Mouse (Mus musculus) midbrain, embryonic 15.5 days (tissue): Measurements from ENCODE around the gene Epb41l2. TPM values are rescaled to one million over a fixed set of nuclear protein-coding genes. Genes with fewer than 3 reads are reported as not detected.

Experiments used
- ATAC-seq: fragments of 200-750 bp; cut with Nextera tagmentation; replicated peaks from 2 replicates; pipeline ENCODE4 v1.8.0; 2017; ENCODE audit warnings: moderate TSS enrichment
- H3K27ac ChIP-seq: fragments of 300-500 bp; sonication (generic); 2 replicates; pipeline ENCODE4 v1.5.1; 2015; ENCODE audit warnings: mild to moderate bottlenecking, inconsistent platforms
- H3K27me3 ChIP-seq: fragments of 300-500 bp; sonication (generic); replicated peaks from 2 replicates; pipeline ENCODE4 v1.6.1; 2015; ENCODE audit warnings: inconsistent platforms
- H3K36me3 ChIP-seq: fragments of 300-500 bp; sonication (generic); replicated peaks from 2 replicates; pipeline ENCODE4 v1.6.1; 2015; ENCODE audit warnings: inconsistent platforms
- H3K4me1 ChIP-seq: fragments of 300-500 bp; sonication (generic); 2 replicates; pipeline ENCODE4 v1.6.1; 2015; ENCODE audit warnings: inconsistent platforms
- H3K4me2 ChIP-seq: fragments of 300-500 bp; sonication (generic); 2 replicates; pipeline ENCODE4 v1.6.1; 2015; ENCODE audit warnings: inconsistent platforms, mild to moderate bottlenecking, moderate library complexity
- H3K4me3 ChIP-seq: fragments of 300-500 bp; sonication (generic); 2 replicates; pipeline ENCODE4 v1.5.1; 2015; ENCODE audit warnings: mild to moderate bottlenecking, inconsistent platforms
- H3K9ac ChIP-seq: fragments of 300-500 bp; sonication (generic); 2 replicates; pipeline ENCODE4 v1.6.1; 2015; ENCODE audit warnings: mild to moderate bottlenecking, inconsistent platforms
- H3K9me3 ChIP-seq: fragments of 300-500 bp; sonication (generic); 2 replicates; pipeline ENCODE4 v1.6.1; 2016; ENCODE audit warnings: inconsistent platforms
- WGBS: fragments of 180-500 bp; shearing (Covaris S2); methylation state at CpG from one replicate; pipeline ENCODE4 v1.1.7; 2015; ENCODE audit warnings: mixed read lengths; 5-methylcytosine and 5-hydroxymethylcytosine counted together
- polyA plus RNA-seq: library from polyadenylated mRNA; unstranded; fragments of >200 nt; fragmentation: Nextera tagmentation; extraction: Ambion mirVana; gene quantifications from 2 replicates; pipeline ENCODE4 v1.2.1, GENCODE M21; 2015

The Epb41l2 gene
- polyA plus RNA-seq, 1 experiment from 2014 or later: 27.7 TPM

DNA sequence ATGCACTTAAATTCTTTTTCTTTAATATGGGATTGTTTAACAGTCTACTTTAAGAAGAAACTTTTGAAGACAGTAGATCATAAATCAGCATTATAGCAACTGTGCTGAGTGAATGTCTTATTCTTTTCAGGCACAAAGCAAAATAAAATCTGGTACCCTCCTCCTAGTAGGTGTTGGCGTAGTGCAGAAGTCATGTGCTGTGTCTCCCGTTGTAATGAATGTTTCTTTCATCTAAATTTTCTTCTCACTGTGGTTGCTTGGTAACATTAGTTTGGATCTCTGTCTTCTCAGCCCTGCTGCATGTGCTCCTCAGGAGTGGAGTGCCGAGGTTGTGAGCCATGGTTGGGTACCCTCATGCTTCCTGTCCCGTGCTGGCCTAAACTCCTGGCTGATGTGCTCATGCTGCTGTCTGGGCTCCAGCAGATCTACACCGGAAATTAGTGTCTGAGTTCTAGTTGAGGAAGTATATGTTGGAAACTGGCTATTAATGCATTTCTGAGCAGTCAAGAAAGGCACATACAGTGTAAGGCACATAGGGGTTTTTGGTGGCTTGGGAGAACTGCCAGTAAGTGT lies 87.4 kb downstream of the Epb41l2 start:
- Histone ChIP-seq H3K4me2 (no peak overlapping the region), H3K9me3 (no peaks in the 10 kb centered on the region), H3K36me3 (no peaks in the 10 kb centered on the region), H3K27ac (no peak overlapping the region), H3K9ac (no peak overlapping the region), H3K4me1 (no peaks in the 10 kb centered on the region), H3K4me3 (no peak overlapping the region), H3K27me3 (no peaks in the 10 kb centered on the region)
- ATAC-seq: no peak
- 74% methylated on average over 5 of the region's 5 CpGs for WGBS

DNA sequence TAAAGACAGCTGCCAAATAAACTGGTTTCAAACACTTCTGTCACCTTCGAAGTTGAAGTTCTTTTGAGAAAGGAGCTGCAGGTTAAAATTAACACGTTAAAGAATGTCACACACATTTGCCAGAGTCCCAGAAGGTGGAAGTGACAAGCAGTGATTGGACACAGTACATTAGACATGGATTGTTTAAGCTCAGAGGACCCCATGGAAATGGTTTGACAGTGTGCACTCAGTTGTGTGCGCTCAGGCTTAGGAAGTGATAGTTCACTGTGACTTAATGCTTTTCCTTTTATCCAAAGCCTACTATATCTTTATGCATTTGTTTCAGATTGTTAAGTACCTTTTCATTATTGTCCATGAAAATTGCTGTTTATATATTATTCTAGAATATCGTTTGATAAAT lies 89.1 kb downstream of the Epb41l2 start:
- WGBS: 61% methylated on average over 4 of the region's 4 CpGs
- H3K27me3 ChIP-seq: no peaks in the 10 kb centered on the region
- no peak overlapping the region for H3K9ac ChIP-seq
- ATAC-seq: no peak
- no peak overlapping the region for H3K27ac ChIP-seq
- no peak overlapping the region for H3K4me3 ChIP-seq
- H3K4me2 ChIP-seq: no peak overlapping the region
- H3K9me3 ChIP-seq: no peaks in the 10 kb centered on the region
- no peaks in the 10 kb centered on the region for H3K36me3 ChIP-seq
- no peaks in the 10 kb centered on the region for H3K4me1 ChIP-seq

DNA sequence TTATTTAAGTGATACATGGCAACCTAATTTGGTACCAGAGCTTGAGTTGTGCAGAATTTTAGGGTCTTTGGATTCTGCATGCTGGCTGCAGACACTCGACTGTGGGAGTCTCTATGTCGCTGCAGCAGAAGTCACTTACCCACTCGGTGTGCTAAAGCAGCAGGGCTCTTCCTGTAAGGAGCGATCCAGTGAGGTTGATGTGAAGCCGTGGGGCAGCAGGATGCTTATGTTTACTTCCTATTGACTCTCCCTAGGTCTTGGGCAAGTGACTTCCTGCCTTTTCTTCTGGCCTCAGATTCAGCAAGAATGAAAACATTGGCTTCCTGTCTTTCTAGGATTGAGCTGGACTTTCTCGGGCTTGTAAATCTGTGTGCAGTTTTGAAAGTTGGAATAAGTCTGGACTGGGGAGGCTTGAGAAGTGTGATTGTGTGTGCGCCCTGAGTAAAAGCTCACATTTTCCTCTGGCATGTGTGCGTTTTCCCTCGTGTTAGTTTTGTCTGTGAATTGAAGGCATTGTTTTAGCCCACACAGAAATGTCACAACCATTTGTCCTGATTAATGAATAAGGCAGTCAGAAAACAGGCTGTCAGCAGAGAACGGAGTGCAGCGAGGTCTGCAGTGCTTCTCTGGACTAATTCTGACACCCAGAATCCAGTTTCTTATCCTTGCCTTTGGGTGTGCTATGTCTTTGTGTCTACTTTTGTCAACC lies 89.9 kb downstream of the Epb41l2 start:
- no peak overlapping the region for H3K4me3 ChIP-seq
- no peak overlapping the region for H3K9ac ChIP-seq
- H3K9me3 ChIP-seq: no peaks in the 10 kb centered on the region
- H3K36me3 ChIP-seq: no peaks in the 10 kb centered on the region
- H3K27me3 ChIP-seq: no peaks in the 10 kb centered on the region
- WGBS: 71% methylated on average over 11 of the region's 11 CpGs
- no peak overlapping the region for H3K27ac ChIP-seq
- ATAC-seq: no peak
- H3K4me1 ChIP-seq: no peaks in the 10 kb centered on the region
- no peak overlapping the region for H3K4me2 ChIP-seq

DNA sequence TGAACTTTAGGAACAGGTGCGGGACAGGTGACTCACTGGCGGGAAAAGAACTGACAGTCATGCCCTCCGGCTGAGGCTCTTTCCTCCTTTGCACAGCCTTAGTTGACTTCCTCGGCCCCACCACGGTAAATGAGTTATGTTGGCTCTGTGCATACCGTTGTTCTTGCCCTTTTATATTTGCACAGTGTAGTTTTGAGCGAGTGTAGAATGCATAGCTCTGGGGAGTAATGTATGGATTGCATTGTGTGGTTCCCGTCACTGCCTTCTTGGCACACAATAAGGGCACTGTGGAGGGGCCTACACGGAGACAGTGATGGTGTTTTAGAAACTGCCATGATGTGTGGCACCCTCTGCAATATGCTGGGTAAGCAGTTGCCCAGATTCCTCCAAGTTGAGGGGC lies 93.6 kb downstream of the Epb41l2 start:
- H3K4me3 ChIP-seq: no peak overlapping the region
- no peaks in the 10 kb centered on the region for H3K36me3 ChIP-seq
- H3K9me3 ChIP-seq: no peaks in the 10 kb centered on the region
- H3K27ac ChIP-seq: no peak overlapping the region
- 84% methylated on average over 9 of the region's 9 CpGs for WGBS
- no peak for ATAC-seq
- H3K27me3 ChIP-seq: no peaks in the 10 kb centered on the region
- H3K4me2 ChIP-seq: no peak overlapping the region
- H3K9ac ChIP-seq: no peak overlapping the region
- H3K4me1 ChIP-seq: no peaks in the 10 kb centered on the region

DNA sequence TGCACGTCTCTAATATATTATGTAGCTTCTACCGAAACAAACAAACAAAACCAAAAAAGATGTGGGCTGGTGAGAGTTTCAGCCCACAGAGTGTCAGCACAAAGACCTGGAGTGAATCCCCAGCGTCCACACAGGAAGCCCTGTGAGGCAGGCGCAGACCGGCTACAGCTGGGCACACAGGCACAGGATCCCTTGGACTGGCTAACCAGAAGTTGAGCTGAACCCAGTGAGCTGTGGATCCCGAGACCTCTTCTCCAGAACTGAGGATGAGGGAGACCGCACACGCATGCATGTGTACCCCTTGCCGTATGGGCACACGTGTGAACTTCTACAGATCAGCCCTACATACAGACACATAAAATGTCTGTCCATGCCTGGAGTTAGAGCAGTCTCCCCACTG lies 94.2 kb downstream of the Epb41l2 start:
- H3K36me3 ChIP-seq: no peaks in the 10 kb centered on the region
- WGBS: 95% methylated on average over 10 of the region's 10 CpGs
- no peak overlapping the region for H3K4me3 ChIP-seq
- no peaks in the 10 kb centered on the region for H3K4me1 ChIP-seq
- ATAC-seq: no peak
- H3K4me2 ChIP-seq: no peak overlapping the region
- H3K9me3 ChIP-seq: no peaks in the 10 kb centered on the region
- H3K9ac ChIP-seq: no peak overlapping the region
- H3K27me3 ChIP-seq: no peaks in the 10 kb centered on the region
- no peak overlapping the region for H3K27ac ChIP-seq

DNA sequence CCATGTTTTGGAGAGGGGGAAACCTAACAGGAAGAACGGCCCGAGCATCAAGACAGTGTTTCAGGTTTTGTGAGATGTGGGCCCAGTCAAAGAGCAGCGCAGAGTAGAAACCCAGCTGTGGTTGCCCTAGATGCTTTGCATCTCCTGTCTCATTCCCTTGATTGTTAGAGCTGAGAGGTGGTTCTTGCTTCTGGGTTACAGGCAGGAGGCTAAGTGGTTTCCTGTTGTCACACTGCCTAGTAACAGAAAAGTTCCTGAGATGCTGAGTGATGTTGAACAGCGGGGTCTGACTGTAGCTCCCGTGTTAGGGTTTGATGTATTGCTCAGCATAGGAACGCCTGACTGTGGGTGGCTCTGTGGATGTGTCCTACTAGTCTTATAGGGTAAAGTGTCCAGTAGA lies 97.5 kb downstream of the Epb41l2 start:
- H3K27ac ChIP-seq: no peak overlapping the region
- no peak overlapping the region for H3K4me2 ChIP-seq
- no peaks in the 10 kb centered on the region for H3K4me1 ChIP-seq
- H3K4me3 ChIP-seq: no peak overlapping the region
- no peak for ATAC-seq
- H3K9ac ChIP-seq: no peak overlapping the region
- no peaks in the 10 kb centered on the region for H3K36me3 ChIP-seq
- no peaks in the 10 kb centered on the region for H3K27me3 ChIP-seq
- no peaks in the 10 kb centered on the region for H3K9me3 ChIP-seq
- 88% methylated on average over 6 of the region's 6 CpGs for WGBS

DNA sequence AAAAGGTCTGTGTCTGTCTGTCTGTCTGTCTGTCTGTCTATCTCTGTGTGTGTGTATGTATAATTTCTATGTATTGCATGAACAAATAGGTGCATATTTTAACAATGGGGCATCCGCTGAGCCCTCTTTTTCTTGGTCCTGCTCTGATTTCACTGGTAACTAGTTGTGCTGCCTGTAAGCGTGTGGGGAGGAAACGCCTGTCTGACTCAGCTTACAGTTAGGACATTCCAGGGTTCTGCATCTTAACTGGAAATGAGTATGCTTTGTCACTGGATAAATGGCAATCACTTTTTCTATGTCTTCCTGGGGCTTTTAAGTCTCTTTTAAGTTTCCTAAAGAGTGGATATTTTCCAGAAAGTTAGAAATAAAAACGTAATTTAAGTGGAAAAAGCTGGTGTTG lies 98.4 kb downstream of the Epb41l2 start:
- Histone ChIP-seq H3K4me3 (no peak overlapping the region), H3K4me1 (no peaks in the 10 kb centered on the region), H3K27me3 (no peaks in the 10 kb centered on the region), H3K9me3 (no peaks in the 10 kb centered on the region), H3K27ac (no peak overlapping the region), H3K36me3 (no peaks in the 10 kb centered on the region), H3K9ac (no peak overlapping the region), H3K4me2 (no peak overlapping the region)
- no peak for ATAC-seq
- WGBS: 86% methylated on average over 4 of the region's 4 CpGs

DNA sequence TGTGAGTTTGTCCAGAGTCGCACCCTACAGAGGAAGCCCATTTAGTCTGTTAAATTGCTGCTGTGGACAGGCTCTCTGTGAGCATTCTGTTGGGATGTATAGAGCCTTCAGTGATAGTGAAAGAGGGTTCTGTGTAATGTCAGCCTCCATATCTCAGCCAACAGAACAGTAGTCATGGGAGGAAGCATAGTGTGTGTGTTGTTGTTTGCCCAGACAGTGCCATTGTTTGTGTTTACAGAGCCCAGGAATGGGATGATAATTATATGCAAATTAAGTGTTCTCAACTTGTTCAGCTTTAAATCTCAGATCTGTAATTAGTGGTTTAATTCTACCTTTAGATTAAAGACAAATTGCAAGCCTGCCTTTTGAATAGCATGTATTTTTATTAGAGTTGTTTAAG lies 102.2 kb downstream of the Epb41l2 start:
- Histone ChIP-seq H3K4me1 (no peaks in the 10 kb centered on the region), H3K4me3 (no peak overlapping the region), H3K4me2 (no peak overlapping the region), H3K27me3 (no peaks in the 10 kb centered on the region), H3K9me3 (no peaks in the 10 kb centered on the region), H3K9ac (no peak overlapping the region), H3K36me3 (no peaks in the 10 kb centered on the region), H3K27ac (no peak overlapping the region)
- no peak for ATAC-seq
- WGBS: 83% methylated on average over 1 of the region's 1 CpGs

DNA sequence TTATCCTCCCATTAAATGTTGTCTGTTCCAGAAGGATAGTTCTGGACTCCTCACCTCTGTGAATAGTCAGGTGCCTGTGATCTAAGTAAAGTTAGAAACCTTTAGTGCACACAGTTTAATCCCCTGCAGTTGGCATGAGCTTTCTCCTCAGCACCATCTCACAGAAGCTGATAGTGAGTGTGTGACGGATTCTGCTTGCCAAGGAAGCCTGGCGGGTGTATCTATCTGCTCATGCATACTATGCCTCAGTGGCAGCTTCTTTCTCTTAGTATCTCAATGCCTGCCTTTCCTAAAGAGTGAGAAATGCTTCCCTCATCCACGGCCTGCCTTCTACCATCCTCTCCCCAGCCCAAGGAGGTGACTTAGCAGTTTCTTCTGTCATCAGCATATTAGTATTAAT lies 103.1 kb downstream of the Epb41l2 start:
- Histone ChIP-seq H3K9ac (no peak overlapping the region), H3K4me2 (no peak overlapping the region), H3K27me3 (no peaks in the 10 kb centered on the region), H3K4me1 (no peaks in the 10 kb centered on the region), H3K4me3 (no peak overlapping the region), H3K27ac (no peak overlapping the region), H3K9me3 (no peaks in the 10 kb centered on the region), H3K36me3 (no peaks in the 10 kb centered on the region)
- WGBS: 84% methylated on average over 3 of the region's 3 CpGs
- ATAC-seq: no peak

DNA sequence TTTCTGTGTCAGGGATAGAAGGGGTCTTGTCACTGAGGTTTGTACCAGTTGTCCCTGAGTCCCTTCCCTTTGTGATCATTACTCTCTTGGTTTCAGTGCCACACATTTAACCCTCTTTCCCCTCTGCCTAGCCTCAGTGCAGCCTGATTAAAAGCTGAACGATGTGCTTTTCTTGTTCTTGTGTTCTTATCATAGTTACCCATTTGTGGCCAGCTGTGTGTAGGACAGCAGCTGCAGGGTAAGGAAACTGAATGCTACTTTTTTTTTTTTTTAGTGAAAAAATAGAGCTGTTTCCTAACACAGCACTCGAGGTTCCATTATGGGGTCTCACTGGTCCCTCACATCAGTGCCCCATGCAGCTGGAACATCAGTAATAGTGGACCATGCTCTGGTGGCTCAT lies 106.9 kb downstream of the Epb41l2 start:
- Histone ChIP-seq H3K36me3 (no peaks in the 10 kb centered on the region), H3K4me3 (no peak overlapping the region), H3K27ac (no peak overlapping the region), H3K4me2 (no peak overlapping the region), H3K9me3 (no peaks in the 10 kb centered on the region), H3K9ac (no peak overlapping the region), H3K27me3 (no peaks in the 10 kb centered on the region), H3K4me1 (no peaks in the 10 kb centered on the region)
- WGBS: 73% methylated on average over 2 of the region's 2 CpGs
- no peak for ATAC-seq

DNA sequence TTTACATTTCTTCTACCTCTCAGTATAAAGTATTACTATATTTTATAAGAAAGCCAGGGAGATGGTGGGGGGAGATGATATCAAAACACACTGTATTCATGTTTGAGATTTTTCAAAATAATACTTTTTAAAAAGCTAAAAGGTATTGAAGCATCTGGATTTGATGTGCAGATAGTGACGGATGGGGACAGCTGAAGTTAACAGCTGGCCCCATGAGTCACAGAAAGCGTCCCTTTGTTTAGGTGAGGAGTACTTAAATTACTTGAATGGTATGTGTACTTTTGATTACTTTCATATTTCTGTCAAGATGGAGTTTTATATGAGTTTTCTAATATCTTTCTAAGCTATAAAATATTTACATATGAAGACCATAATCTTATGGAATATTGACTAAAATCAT lies 112.3 kb downstream of the Epb41l2 start:
- Histone ChIP-seq H3K4me1 (no peaks in the 10 kb centered on the region), H3K9me3 (no peaks in the 10 kb centered on the region), H3K27me3 (no peaks in the 10 kb centered on the region), H3K9ac (no peak overlapping the region), H3K27ac (no peak overlapping the region), H3K4me2 (no peak overlapping the region), H3K36me3 (no peaks in the 10 kb centered on the region), H3K4me3 (no peak overlapping the region)
- no peak for ATAC-seq
- WGBS: 93% methylated on average over 2 of the region's 2 CpGs

DNA sequence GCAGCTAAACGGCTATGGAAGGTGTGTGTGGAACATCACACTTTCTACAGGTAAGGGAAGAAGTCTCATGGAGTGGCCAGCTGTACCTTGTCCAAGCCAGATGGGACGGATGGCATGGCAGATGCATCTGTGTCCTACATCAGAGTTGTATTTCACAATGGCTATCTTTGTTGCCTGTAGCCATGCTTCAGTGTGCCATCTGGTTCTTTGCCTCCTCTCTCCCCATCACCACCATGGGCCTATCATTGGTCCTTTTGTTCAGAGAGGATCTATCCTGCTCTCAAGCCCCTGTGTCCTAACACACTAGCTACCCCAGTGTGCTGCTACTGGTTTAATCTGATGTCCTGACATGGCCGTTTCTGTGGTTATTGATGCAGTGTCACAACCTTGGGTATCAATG lies 120.1 kb downstream of the Epb41l2 start:
- 90% methylated on average over 3 of the region's 3 CpGs for WGBS
- H3K27me3 ChIP-seq: no peaks in the 10 kb centered on the region
- no peaks in the 10 kb centered on the region for H3K36me3 ChIP-seq
- no peak overlapping the region for H3K27ac ChIP-seq
- no peak overlapping the region for H3K4me3 ChIP-seq
- H3K4me2 ChIP-seq: no peak overlapping the region
- H3K9me3 ChIP-seq: no peaks in the 10 kb centered on the region
- H3K4me1 ChIP-seq: no peaks in the 10 kb centered on the region
- no peak for ATAC-seq
- no peak overlapping the region for H3K9ac ChIP-seq

DNA sequence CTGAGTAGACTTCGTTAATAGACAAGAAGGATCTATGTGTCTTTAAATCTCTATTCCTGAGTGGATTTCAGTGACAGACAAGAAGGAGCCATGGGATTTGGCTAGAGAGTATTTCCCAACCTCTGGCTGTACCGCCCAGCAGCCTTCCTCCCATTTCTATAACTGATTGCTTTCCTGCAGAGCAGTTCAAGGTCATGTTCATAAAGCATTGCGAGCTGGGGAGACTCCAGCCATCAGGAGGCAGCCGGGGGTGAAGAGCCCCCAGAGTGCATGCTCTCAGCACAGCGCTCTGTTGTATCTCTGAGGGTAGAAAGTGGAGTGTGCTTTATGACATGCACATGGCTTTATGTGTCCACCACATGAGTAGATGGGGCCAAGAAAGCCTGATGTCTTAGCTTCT lies 123.2 kb downstream of the Epb41l2 start:
- no peak overlapping the region for H3K9ac ChIP-seq
- no peaks in the 10 kb centered on the region for H3K27me3 ChIP-seq
- H3K4me1 ChIP-seq: no peaks in the 10 kb centered on the region
- no peak for ATAC-seq
- H3K9me3 ChIP-seq: no peaks in the 10 kb centered on the region
- no peak overlapping the region for H3K4me2 ChIP-seq
- WGBS: 63% methylated on average over 5 of the region's 5 CpGs
- no peak overlapping the region for H3K4me3 ChIP-seq
- H3K27ac ChIP-seq: no peak overlapping the region
- no peaks in the 10 kb centered on the region for H3K36me3 ChIP-seq
